Mouse (Mus musculus): ENCODE data around the gene Ints12. TPM values are rescaled to one million over a fixed set of nuclear protein-coding genes. Genes with fewer than 3 reads are reported as not detected.

The Ints12 gene
- total RNA-seq, 2 experiments from 2014 or later = 10.0 to 10.8 TPM

DNA sequence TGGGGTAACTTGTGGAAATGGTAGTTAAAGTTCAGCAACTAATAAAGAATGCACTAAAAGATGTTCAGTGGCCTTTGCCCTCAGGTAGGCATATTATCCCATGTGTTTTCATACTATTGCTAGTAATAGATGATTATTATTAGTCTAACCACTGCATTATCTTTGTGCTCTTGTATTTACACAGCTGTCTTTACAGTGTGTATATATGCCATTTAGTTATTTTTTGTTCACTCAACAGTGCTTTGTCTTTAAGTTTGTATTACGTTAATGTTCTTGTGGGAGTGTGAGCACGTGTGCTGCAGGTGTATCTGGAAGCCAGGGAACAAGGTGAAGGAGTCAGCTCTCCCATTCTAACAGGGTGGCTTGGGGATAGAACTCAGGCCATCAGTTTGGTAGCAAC, 7.3 kb downstream of the Ints12 start:
- TF ChIP-seq CTCF (conservative IDR thresholded peaks at IDR 0.05) = no peak
- no peak overlapping the region for H3K4me3 ChIP-seq

DNA sequence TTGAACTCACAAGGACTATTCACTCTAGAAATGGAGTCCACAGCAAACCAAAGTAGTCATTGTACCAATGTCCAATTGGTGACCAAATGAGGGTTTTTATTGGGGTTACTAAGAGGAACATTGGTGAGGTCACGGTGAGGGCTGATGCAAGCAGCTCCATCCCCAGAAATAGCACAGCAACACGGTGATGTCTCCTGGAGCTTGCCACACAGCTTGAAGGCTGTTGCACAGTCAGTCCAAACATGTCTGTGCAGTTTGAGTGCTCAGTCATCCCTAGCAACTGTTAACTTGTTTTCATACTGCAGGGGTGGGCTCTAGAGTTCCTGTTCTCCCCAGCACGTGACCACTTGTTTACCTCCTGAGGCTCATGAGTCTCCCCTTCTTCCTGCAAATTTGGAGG, 12.1 kb downstream of the Ints12 start:
- Histone ChIP-seq H3K4me3 (no peak overlapping the region), H3K27ac (no peak overlapping the region)
- no peak for DNase-seq (ENCODE audit: low spot score in 2 of 2)
- TF ChIP-seq CTCF (conservative IDR thresholded peaks at IDR 0.05) = no peak

More for the DNA sequence above, 7.3 kb downstream of the Ints12 start:
- H3K27ac ChIP-seq = no peak overlapping the region
- no peak for DNase-seq (ENCODE audit: low spot score in 2 of 2)

DNA sequence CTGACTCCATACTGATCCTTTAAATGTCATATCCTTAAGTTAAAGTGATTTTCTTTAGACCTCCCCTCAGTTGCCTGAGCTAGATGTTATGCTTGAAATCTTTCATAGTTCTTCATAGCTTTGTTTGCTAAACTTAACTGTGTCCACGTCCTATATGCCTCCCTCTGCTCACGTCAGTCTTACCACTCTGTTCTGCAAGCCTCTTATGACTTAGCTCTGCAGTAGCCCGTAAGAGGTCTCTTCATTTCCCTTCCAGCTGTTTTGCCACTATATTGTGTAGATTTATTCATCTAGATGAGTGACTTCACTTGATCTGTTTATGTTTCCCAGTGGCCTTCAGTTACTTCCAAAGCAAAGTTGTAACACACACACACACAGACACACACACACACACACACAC, 12.8 kb downstream of the Ints12 start:
- H3K4me3 ChIP-seq = no peak overlapping the region
- H3K27ac ChIP-seq = no peak overlapping the region
- TF ChIP-seq CTCF (conservative IDR thresholded peaks at IDR 0.05) = no peak
- DNase-seq (ENCODE audit: low spot score in 2 of 2) = no peak

DNA sequence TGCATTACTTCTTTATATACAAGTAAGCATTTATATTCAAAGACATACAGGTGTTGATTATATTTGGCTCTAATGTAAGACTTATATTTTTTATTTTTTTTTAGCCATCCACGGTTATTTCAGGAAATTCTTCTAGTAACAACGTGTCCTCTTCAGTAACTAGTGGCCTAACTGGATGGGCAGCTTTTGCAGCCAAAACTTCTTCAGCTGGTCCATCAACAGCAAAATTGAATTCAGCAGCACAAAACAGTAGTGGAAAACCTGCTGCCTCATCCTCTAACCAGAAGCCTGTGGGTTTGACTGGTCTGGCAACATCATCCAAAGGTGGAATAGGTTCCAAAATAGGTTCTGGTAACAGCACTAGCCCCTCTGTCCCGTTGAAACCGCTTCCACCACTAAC, 17.1 kb downstream of the Ints12 start:
- H3K27ac ChIP-seq = no peak overlapping the region
- H3K4me3 ChIP-seq = no peak overlapping the region
- TF ChIP-seq CTCF (conservative IDR thresholded peaks at IDR 0.05) = no peak
- DNase-seq (ENCODE audit: low spot score in 2 of 2) = no peak

DNA sequence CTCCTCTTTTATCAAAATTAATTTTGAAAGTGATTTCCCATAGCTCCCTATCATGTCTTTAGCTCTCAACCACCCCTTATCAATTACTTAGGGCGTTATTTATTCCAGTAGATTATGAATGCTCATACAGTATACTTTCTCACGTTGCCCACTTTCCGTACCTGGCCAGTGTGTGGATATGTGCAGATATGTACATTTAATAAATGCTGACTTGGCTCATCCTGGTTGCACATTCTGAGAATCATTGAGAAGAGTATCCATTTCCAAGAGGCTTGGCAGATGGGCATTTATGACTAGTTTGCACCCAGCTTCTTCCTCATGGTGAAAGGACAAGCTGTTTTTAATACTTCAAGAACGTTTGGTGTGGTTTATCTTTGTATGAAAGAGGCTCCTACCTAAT, 18.2 kb downstream of the Ints12 start:
- no peak for DNase-seq (ENCODE audit: low spot score in 2 of 2)
- no peak overlapping the region for H3K27ac ChIP-seq
- no peak for TF ChIP-seq CTCF (conservative IDR thresholded peaks at IDR 0.05)
- no peak overlapping the region for H3K4me3 ChIP-seq

DNA sequence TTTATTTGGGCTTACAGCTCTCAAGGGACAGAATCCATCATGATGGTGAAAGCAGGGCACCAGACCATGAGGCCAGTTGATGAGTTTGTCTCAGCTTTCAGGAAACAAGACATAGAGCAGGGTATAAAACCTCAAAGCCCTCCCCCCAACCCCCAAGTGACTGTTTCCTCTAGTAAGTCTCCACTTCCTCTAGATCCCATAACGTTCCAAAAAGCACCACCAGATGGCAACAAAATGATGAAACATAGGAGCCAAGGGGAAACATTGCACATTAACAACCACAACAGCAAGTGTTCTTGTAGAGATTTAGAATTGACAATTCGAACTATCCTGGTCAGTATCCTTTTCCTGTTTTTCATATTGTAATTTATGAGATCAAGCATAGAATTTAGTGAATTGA, 20.1 kb downstream of the Ints12 start:
- Histone ChIP-seq H3K27ac (no peak overlapping the region), H3K4me3 (no peak overlapping the region)
- DNase-seq (ENCODE audit: low spot score in 2 of 2) = peak; percentile 16 to 48
- peak; percentile 76 for TF ChIP-seq CTCF (conservative IDR thresholded peaks at IDR 0.05)

DNA sequence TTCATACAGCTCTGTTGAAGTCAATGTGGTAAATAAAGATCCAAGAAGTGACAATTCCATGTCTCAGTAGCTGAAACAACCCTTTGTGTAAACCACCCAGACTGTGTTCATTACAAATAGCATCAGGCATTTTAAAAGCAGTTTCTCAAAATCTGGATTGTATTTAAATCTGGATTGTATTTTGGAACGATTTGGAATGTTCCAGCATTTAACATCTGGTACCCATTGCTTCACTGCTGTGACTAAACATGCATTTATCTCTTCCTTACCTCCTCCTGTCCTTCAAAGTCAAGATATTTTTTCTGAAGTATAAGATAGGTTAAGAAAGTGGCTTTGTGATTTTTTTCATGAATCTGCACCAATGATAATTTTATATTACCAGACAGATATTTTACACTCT, 21.6 kb downstream of the Ints12 start:
- DNase-seq (ENCODE audit: low spot score in 2 of 2) = no peak
- TF ChIP-seq CTCF (conservative IDR thresholded peaks at IDR 0.05) = no peak
- no peak overlapping the region for H3K4me3 ChIP-seq
- no peak overlapping the region for H3K27ac ChIP-seq

DNA sequence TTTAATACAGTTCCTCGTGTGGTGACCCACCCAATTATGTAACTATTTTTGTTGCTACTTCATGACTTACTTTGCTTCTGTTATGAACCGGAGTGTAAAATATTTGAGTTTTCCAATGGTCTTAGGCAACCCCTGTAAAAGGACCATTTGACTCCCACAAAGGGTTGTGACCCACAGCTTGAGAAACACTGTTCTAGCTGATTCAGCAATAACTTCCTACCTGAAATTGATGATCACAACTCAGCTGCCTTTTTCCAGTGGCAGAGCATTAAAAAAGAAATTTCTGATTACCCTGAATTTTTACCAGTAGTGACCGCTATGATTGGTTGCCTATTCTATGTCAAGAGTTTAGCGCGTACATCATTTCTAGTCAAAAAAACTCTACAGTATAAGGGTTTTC, 39.7 kb downstream of the Ints12 start:
- no peak overlapping the region for H3K4me3 ChIP-seq
- no peak for DNase-seq (ENCODE audit: low spot score in 2 of 2)
- no peak for TF ChIP-seq CTCF (conservative IDR thresholded peaks at IDR 0.05)
- no peak overlapping the region for H3K27ac ChIP-seq

DNA sequence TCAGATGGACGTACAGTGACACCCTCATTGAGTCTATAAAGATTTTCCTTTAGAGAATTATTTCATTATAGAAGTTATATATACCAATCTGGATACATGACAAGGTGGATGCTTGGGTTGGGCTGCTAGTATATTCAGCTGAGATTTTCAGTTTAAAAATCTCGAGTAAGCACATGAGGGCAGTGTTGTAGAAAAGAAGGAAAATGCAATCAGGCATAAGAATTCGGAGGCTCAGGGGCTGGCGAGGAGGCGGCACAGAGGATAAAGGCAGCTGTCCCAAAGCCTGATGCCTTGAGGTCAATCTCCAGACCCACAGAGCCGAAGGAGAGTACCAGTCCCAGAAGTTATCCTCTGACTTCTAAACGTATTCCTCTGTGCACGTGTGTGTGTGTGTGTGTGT, 41.0 kb downstream of the Ints12 start:
- DNase-seq (ENCODE audit: low spot score in 2 of 2) = no peak
- TF ChIP-seq CTCF (conservative IDR thresholded peaks at IDR 0.05) = peak; percentile 60
- no peak overlapping the region for H3K27ac ChIP-seq
- no peak overlapping the region for H3K4me3 ChIP-seq

DNA sequence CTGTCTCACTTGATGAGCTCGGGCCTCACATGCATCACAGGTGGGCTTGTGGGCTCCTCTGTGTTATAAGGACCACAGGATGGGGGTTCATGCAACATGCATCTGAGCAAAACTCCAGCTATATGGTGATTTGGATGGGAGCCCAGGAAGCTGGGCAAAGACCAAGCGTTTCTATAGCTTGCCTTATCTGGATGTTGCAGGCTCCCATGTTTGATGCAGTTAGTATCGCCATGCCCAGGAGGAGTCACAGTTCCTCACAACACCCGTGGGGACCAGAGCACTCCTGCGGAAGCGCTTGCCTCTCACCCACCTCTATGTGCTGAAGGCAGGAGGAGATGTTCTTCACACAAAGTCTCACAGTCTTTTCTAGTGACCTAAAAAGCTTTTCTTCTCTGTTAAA, 50.2 kb downstream of the Ints12 start:
- no peak for TF ChIP-seq CTCF (conservative IDR thresholded peaks at IDR 0.05)
- Histone ChIP-seq H3K27ac (no peak overlapping the region), H3K4me3 (no peak overlapping the region)
- DNase-seq (ENCODE audit: low spot score in 2 of 2) = no peak

DNA sequence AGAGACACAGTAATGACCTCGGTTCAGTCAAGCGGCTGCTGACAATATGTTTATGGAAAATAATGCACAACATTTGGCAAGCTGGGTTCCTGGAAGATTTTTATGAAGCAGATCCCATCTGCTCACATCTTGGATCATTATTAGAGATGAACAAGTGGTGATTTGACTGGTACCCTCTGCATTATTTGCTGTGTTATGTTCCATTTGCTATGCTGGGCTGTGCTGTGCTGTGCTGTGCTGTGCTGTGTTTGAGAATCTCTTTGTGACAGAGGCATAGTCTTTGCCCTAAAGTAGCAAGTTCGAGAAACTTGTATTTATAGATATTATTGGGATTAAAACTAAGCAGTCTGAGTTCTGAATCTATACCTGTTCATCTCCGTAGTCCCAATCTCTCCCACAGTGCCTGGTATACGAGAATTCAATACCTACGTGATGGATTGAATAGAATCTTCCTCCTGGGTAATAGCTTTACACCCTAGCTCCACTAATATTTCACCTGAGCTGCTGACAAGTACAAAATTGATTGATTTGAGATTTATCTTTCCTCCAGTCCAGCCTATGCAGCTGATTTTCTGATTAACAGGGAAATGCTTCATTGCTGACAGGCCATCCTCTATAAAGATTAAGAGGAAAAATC, 53.0 kb downstream of the Ints12 start:
- H3K4me3 ChIP-seq = no peak overlapping the region
- no peak for DNase-seq (ENCODE audit: low spot score in 2 of 2)
- no peak for TF ChIP-seq CTCF (conservative IDR thresholded peaks at IDR 0.05)
- no peak overlapping the region for H3K27ac ChIP-seq

DNA sequence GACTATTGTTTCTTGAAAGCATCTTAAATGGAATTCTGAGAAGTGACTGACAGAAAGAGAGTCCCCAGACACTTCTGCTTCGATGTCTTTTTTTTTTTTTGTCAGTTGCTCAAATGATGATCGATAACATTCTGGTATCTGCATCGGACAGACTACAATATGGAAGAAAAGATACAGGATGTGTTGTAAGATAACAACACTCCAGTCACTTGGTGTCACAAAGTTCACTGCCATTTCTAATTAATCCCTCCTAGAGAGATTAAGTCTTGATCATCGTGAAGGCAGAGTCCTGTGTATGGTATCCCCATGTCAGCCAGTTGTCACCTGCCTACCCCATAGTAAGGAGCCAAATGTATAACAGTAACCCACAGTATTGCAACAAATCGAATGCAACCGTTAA, 60.0 kb downstream of the Ints12 start:
- no peak for DNase-seq (ENCODE audit: low spot score in 2 of 2)
- no peak overlapping the region for H3K27ac ChIP-seq
- H3K4me3 ChIP-seq = no peak overlapping the region
- TF ChIP-seq CTCF (conservative IDR thresholded peaks at IDR 0.05) = no peak

DNA sequence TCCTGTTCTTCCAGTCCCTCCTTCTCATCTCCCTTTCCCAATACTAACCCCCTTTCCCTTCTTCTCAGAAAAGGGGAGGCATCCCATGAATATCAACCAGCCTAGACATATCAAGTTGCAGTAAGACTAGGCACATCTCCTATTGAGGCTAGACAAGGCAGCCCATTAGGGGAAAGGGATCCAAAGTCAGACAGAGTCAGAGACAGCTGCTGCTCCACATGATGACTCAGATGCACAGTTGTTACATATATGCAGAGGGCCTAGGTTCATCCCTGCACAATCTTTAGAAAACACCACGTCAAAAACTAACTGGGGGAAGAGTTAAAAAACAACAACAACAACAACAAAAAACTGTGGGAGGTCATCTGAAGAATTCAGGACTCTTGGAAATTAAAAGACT, 61.2 kb downstream of the Ints12 start:
- no peak for TF ChIP-seq CTCF (conservative IDR thresholded peaks at IDR 0.05)
- no peak overlapping the region for H3K27ac ChIP-seq
- DNase-seq (ENCODE audit: low spot score in 2 of 2) = no peak
- no peak overlapping the region for H3K4me3 ChIP-seq

DNA sequence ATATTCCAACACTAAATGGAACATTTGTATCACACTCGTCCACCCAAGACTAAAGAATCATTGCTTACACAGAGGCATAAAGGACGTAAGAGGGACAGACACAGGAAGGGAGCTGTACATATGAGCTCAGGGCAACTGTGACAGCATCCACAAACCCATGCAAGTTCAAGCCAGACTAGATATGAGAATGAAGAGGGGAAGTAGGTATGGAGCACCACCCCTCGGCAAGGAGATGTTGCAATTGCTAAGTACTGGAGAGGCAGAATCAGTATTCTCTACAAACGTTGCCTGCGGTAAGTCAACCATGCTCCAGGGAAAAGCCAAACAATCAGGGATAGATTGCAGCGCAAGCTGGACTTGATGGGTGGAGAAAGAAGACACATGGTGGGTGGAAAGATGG, 62.0 kb downstream of the Ints12 start:
- no peak for DNase-seq (ENCODE audit: low spot score in 2 of 2)
- Histone ChIP-seq H3K4me3 (no peak overlapping the region), H3K27ac (no peak overlapping the region)
- TF ChIP-seq CTCF (conservative IDR thresholded peaks at IDR 0.05) = no peak

DNA sequence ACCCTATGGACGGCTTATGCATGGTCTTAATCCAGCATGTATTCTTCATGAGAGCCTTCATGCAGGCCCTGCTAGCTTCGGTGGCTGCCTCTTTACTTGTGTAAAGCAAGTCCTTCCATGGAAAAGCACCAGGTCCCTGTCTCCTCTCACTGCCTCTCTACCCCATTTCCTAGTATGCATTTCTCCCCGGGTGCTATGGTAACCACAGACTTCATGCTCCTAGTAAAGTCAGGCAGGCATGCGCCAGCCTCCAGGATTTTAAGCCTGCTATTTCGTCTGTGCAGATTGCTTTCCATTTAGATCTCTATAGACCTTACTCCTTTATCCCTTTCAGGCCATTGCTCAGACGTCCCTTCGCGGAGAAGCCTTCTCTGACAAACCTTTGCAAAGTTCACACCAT, 63.0 kb downstream of the Ints12 start:
- no peak for TF ChIP-seq CTCF (conservative IDR thresholded peaks at IDR 0.05)
- DNase-seq (ENCODE audit: low spot score in 2 of 2) = peak in 1 of 2 experiments; percentile 40
- H3K4me3 ChIP-seq = no peak overlapping the region
- H3K27ac ChIP-seq = no peak overlapping the region
